Mouse (Mus musculus): ENCODE results near the gene Tbc1d4. TPM values are rescaled to one million over a fixed set of nuclear protein-coding genes. Genes with fewer than 3 reads are reported as not detected.
A peak's percentile ranks its signal among the peaks of the same experiment; 100 is the strongest.

Tbc1d4 gene
- total and polyA plus RNA-seq, 2 experiments: 0.82 to 3.2 TPM

GRCm38 (mm10) chr14:101445205-101445604 lies 163.8 kb downstream of the Tbc1d4 start:
- Histone ChIP-seq H3K4me3 (ENCODE audit: insufficient read depth, low read depth, low read length) (no peak overlapping the region), H3K79me2 (ENCODE audit: control insufficient read depth, insufficient read depth, low read length) (no peaks in the 10 kb centered on the region), H3K9ac (ENCODE audit: low read depth, low read length) (no peak overlapping the region), H3K4me1 (ENCODE audit: control insufficient read depth, insufficient read depth, low read length) (no peaks in the 10 kb centered on the region), H3K27me3 (ENCODE audit: control insufficient read depth, insufficient read depth, low read length) (no peaks in the 10 kb centered on the region), H3K27ac (replicated peaks; ENCODE audit: insufficient read depth, low read depth, low read length) (no peak overlapping the region), H3K36me3 (ENCODE audit: control insufficient read depth, insufficient read depth, low read length) (peaks cover 2% of the 10 kb centered on the region)
- WGBS: 64% methylated on average over 5 of the region's 5 CpGs
- no peak for DNase-seq (ENCODE audit: extremely low read depth, low read depth, low spot score)
- TF ChIP-seq CTCF (IDR thresholded peaks at IDR 0.05; ENCODE audit: low read depth, low read length) (no peak), POLR2A (IDR thresholded peaks at IDR 0.05; ENCODE audit: extremely low read depth, insufficient read depth, low read length) (no peak)

- H3K27me3 ChIP-seq (ENCODE audit: control insufficient read depth, insufficient read depth, low read length): no peaks in the 10 kb centered on the region
- H3K9ac ChIP-seq (ENCODE audit: low read depth, low read length): no peak overlapping the region
- WGBS: 90% methylated on average over 3 of the region's 3 CpGs
- no peak overlapping the region for H3K27ac ChIP-seq (replicated peaks; ENCODE audit: insufficient read depth, low read depth, low read length)
- no peaks in the 10 kb centered on the region for H3K79me2 ChIP-seq (ENCODE audit: control insufficient read depth, insufficient read depth, low read length)
- DNase-seq (ENCODE audit: extremely low read depth, low read depth, low spot score): no peak
- H3K4me1 ChIP-seq (ENCODE audit: control insufficient read depth, insufficient read depth, low read length): no peaks in the 10 kb centered on the region
- no peak overlapping the region for H3K4me3 ChIP-seq (ENCODE audit: insufficient read depth, low read depth, low read length)
- H3K36me3 ChIP-seq (ENCODE audit: control insufficient read depth, insufficient read depth, low read length): no peaks in the 10 kb centered on the region
- no peak for TF ChIP-seq CTCF (IDR thresholded peaks at IDR 0.05; ENCODE audit: low read depth, low read length)
- no peak for TF ChIP-seq POLR2A (IDR thresholded peaks at IDR 0.05; ENCODE audit: extremely low read depth, insufficient read depth, low read length)
Observed at GRCm38 (mm10) chr14:101437925-101438324, 171.1 kb downstream of the Tbc1d4 start.

GRCm38 (mm10) chr14:101430536-101430935 lies 178.5 kb downstream of the Tbc1d4 start:
- no peaks in the 10 kb centered on the region for H3K36me3 ChIP-seq (ENCODE audit: control insufficient read depth, insufficient read depth, low read length)
- H3K27me3 ChIP-seq (ENCODE audit: control insufficient read depth, insufficient read depth, low read length): no peaks in the 10 kb centered on the region
- TF ChIP-seq CTCF (IDR thresholded peaks at IDR 0.05; ENCODE audit: low read depth, low read length): no peak
- TF ChIP-seq POLR2A (IDR thresholded peaks at IDR 0.05; ENCODE audit: extremely low read depth, insufficient read depth, low read length): no peak
- H3K4me1 ChIP-seq (ENCODE audit: control insufficient read depth, insufficient read depth, low read length): no peaks in the 10 kb centered on the region
- H3K9ac ChIP-seq (ENCODE audit: low read depth, low read length): no peak overlapping the region
- WGBS: 89% methylated on average over 5 of the region's 5 CpGs
- no peak overlapping the region for H3K27ac ChIP-seq (replicated peaks; ENCODE audit: insufficient read depth, low read depth, low read length)
- DNase-seq (ENCODE audit: extremely low read depth, low read depth, low spot score): no peak
- H3K79me2 ChIP-seq (ENCODE audit: control insufficient read depth, insufficient read depth, low read length): no peaks in the 10 kb centered on the region
- H3K4me3 ChIP-seq (ENCODE audit: insufficient read depth, low read depth, low read length): no peak overlapping the region

DNA sequence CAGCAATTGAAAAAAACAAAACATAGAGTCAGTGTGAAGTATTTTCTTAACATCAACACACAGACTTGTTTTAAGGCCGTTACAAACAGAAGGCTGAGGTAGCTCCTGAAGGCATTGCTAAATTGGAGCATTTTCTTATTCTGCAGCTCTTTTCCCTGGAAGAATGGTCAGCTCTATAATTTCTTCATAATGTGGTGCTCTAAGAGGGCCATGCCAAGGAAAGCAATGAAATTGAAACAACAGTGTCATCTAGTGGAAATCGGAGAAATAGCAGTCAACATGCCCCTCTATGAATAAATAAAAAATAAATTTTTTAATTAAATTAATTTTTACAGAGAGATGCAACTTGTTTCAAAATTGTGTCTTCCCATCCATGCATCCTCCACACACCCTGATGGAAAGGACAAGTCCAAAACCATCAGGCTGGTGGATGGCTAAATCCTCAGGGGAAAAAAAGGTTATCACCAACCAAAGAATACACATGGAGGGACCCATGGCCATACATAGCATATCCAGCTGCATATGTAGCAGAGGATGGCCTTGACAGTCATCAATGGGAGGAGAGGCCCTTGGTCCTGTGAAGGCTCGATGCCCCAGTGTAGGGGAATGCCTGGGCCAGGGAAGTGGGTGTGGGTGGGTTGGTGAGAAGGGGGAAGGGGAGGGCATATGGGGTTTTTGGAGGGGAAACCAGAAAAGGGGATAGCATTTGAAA lies 180.0 kb downstream of the Tbc1d4 start:
- WGBS: 55% methylated on average over 3 of the region's 3 CpGs
- Histone ChIP-seq H3K9ac (ENCODE audit: low read depth, low read length) (no peak overlapping the region), H3K27ac (replicated peaks; ENCODE audit: insufficient read depth, low read depth, low read length) (no peak overlapping the region), H3K4me3 (ENCODE audit: insufficient read depth, low read depth, low read length) (no peak overlapping the region), H3K36me3 (ENCODE audit: control insufficient read depth, insufficient read depth, low read length) (no peaks in the 10 kb centered on the region), H3K27me3 (ENCODE audit: control insufficient read depth, insufficient read depth, low read length) (no peaks in the 10 kb centered on the region), H3K79me2 (ENCODE audit: control insufficient read depth, insufficient read depth, low read length) (no peaks in the 10 kb centered on the region), H3K4me1 (ENCODE audit: control insufficient read depth, insufficient read depth, low read length) (no peaks in the 10 kb centered on the region)
- peak; percentile 4 for DNase-seq (ENCODE audit: extremely low read depth, low read depth, low spot score)
- TF ChIP-seq CTCF (IDR thresholded peaks at IDR 0.05; ENCODE audit: low read depth, low read length): peak; percentile 24; the same call in 1 of the 2 replicates
- no peak for TF ChIP-seq POLR2A (IDR thresholded peaks at IDR 0.05; ENCODE audit: extremely low read depth, insufficient read depth, low read length)

DNA sequence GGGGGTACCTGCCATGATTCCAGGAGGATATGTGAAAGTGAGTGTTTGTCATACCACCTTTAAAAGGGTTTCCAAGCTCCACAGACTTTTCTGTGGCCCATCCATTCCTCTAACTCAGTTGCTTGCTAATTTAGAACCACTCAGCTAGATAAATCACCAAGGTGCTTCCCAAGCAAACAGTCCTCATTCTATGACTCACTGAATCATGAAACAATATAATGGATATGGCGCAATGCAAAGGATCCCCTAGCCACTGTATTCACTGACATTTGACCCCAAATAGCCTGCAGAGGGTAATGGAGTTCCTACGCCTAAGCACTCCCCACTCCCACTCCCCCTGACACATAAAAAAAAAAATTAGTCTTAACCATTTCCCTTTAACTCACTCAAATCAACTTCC lies 191.3 kb downstream of the Tbc1d4 start:
- 77% methylated on average over 2 of the region's 2 CpGs for WGBS
- Histone ChIP-seq H3K27me3 (ENCODE audit: control insufficient read depth, insufficient read depth, low read length) (no peaks in the 10 kb centered on the region), H3K36me3 (ENCODE audit: control insufficient read depth, insufficient read depth, low read length) (no peaks in the 10 kb centered on the region), H3K79me2 (ENCODE audit: control insufficient read depth, insufficient read depth, low read length) (no peaks in the 10 kb centered on the region), H3K27ac (replicated peaks; ENCODE audit: insufficient read depth, low read depth, low read length) (no peak overlapping the region), H3K9ac (ENCODE audit: low read depth, low read length) (no peak overlapping the region), H3K4me1 (ENCODE audit: control insufficient read depth, insufficient read depth, low read length) (no peaks in the 10 kb centered on the region), H3K4me3 (ENCODE audit: insufficient read depth, low read depth, low read length) (no peak overlapping the region)
- no peak for TF ChIP-seq CTCF (IDR thresholded peaks at IDR 0.05; ENCODE audit: low read depth, low read length)
- TF ChIP-seq POLR2A (IDR thresholded peaks at IDR 0.05; ENCODE audit: extremely low read depth, insufficient read depth, low read length): no peak
- DNase-seq (ENCODE audit: extremely low read depth, low read depth, low spot score): no peak

Other genes starting within 250 kb of the Tbc1d4 start
- gene Commd6, start 31.5 kb upstream of the Tbc1d4 start, total RNA-seq (2014; rRNA removed): 43.2 and 43.6 TPM in 2 replicates
- gene Commd6, start 31.5 kb upstream of the Tbc1d4 start, polyA plus RNA-seq (2012; rRNA removed): 20.7 and 26.7 TPM in 2 replicates
- 25.4 and 27.7 TPM in 2 replicates for gene Uchl3, start 44.8 kb upstream of the Tbc1d4 start, total RNA-seq (2014; rRNA removed)
- 8.9 and 11.1 TPM in 2 replicates for gene Uchl3, start 44.8 kb upstream of the Tbc1d4 start, polyA plus RNA-seq (2012; rRNA removed)
- not detected in 2 replicates for gene Gm9922, start 120.6 kb upstream of the Tbc1d4 start, total RNA-seq (2014; rRNA removed)
- gene Gm9922, start 120.6 kb upstream of the Tbc1d4 start, polyA plus RNA-seq (2012; rRNA removed): not detected in 2 replicates
- 27.1 and 30.0 TPM in 2 replicates for gene Lmo7, start 120.8 kb upstream of the Tbc1d4 start, total RNA-seq (2014; rRNA removed)
- 7.1 and 8.3 TPM in 2 replicates for gene Lmo7, start 120.8 kb upstream of the Tbc1d4 start, polyA plus RNA-seq (2012; rRNA removed)